Comparison of ENCODE assay signal across 26 mouse cellular contexts in genomic region chr2:153781181-153781580, GRCm38 (mm10). TPM values are rescaled to one million over a fixed set of nuclear protein-coding genes. Genes with fewer than 3 reads are reported as not detected.
"Had no signal": no experiment of that assay in that cellular context is flagged by ENCODE, and none has a peak within 500 bp of the region (broad histone marks: within the 10 kb centered on the region; RNA-seq: fewer than 3 reads in every experiment).

No protein-coding gene starts in this region.

- H3K9ac ChIP-seq: forebrain, postnatal 0 days; heart, embryonic 12.5 days; hindbrain, embryonic 13.5 days; hindbrain, embryonic 15.5 days; kidney, embryonic 15.5 days; limb, embryonic 13.5 days had no signal

- H3K9me3 ChIP-seq: heart, embryonic 10.5 days; heart, embryonic 12.5 days; hindbrain, embryonic 13.5 days; hindbrain, embryonic 15.5 days; kidney, embryonic 15.5 days; limb, embryonic 13.5 days had no signal

- H3K4me2 ChIP-seq: heart, embryonic 12.5 days; hindbrain, embryonic 13.5 days; hindbrain, embryonic 15.5 days; kidney, embryonic 15.5 days; limb, embryonic 13.5 days had no signal

- ATAC-seq: forebrain, postnatal 0 days; hindbrain, postnatal 0 days; intestine, embryonic 16.5 days had no signal

- H3K4me3 ChIP-seq: heart, embryonic 10.5 days; heart, embryonic 12.5 days; hindbrain, embryonic 13.5 days; hindbrain, embryonic 15.5 days; kidney, embryonic 15.5 days; limb, embryonic 13.5 days had no signal

- H3K36me3 ChIP-seq: heart, embryonic 10.5 days; heart, embryonic 12.5 days; hindbrain, embryonic 15.5 days; kidney, embryonic 15.5 days; limb, embryonic 13.5 days had no signal

- H3K27ac ChIP-seq: heart, embryonic 10.5 days; hindbrain, embryonic 13.5 days; hindbrain, embryonic 15.5 days; hindbrain, postnatal 0 days; kidney, embryonic 15.5 days; kidney, postnatal 0 days; limb, embryonic 13.5 days had no signal

- DNase-seq: forebrain, postnatal 0 days; gastrocnemius, postnatal 25 days; heart, adult 18-20 months; heart, postnatal 10 days; heart, postnatal 36 days; kidney, adult 11 months; kidney, adult 2 months; kidney, adult 9 months; kidney, postnatal 14 days; kidney, postnatal 36 days; layer of hippocampus, adult 9-11 months; layer of hippocampus, postnatal 36 days; left cerebral cortex, postnatal 4 days had no signal

- H3K27me3 ChIP-seq: heart, embryonic 12.5 days; hindbrain, embryonic 13.5 days; hindbrain, embryonic 15.5 days; kidney, embryonic 15.5 days; limb, embryonic 13.5 days had no signal

RNA-seq across cellular contexts. Expression of gene Efcab8, which starts 1.4 kb away (rescaled TPM):
- polyA plus RNA-seq: forebrain, postnatal 0 days; heart, embryonic 10.5 days; heart, embryonic 12.5 days; heart, embryonic 14.5 days; hindbrain, embryonic 11.5 days; hindbrain, embryonic 13.5 days; hindbrain, embryonic 15.5 days; intestine, embryonic 14.5 days; intestine, embryonic 16.5 days; kidney, embryonic 15.5 days; kidney, postnatal 0 days; limb, embryonic 11.5 days had no signal
